Mouse (Mus musculus) left cerebral cortex, adult 6 months (tissue): Measurements from ENCODE around the gene Olfr1504. TPM values are rescaled to one million over a fixed set of nuclear protein-coding genes. Genes with fewer than 3 reads are reported as not detected.

Source experiments
- long read RNA-seq, 2 experiments: library from polyadenylated mRNA; unstranded; transcript quantifications; one replicate each; pipeline ENCODE4 v2.0.0; 2019 to 2020
- polyA plus RNA-seq: library from polyadenylated mRNA; unstranded; fragments of <200 nt; fragmentation: Nextera tagmentation; gene quantifications from 2 replicates; pipeline ENCODE4 v1.2.3, GENCODE M21; 2021

Gene Olfr1504
- not detected in 2 replicates for polyA plus RNA-seq
- long read RNA-seq, experiment 1: 0 reads
- long read RNA-seq, experiment 2: 0 reads

DNA sequence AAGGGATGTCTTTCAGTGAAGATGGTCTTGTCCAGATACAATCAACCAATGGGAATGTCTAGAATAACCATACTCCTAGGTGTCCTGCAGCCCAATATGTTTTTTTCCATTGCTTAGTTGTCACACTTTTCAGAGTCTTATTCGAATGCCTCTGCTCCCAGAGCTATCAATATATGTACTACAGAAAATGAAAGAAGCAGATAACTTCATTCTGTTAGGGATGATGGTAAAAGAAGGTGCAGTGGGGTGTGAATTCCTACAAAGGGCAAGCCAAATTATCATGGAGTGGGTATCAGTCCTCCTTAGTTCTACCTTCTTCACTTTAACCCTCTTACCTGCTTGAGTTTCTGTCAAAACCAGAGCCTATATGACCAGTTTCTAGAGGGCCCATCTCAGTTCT, at the start of gene Olfr1504:
Gene Olfr1504, minus strand, starts transcription at position 101 of the 400 bp plus-strand sequence.

GRCm38 (mm10) chr19:13913230-13913629, 15.5 kb upstream of the Olfr1504 start, which contains the start of gene Olfr1505:
TSS of gene Olfr1505 (plus strand) at chr19:13913530.

DNA sequence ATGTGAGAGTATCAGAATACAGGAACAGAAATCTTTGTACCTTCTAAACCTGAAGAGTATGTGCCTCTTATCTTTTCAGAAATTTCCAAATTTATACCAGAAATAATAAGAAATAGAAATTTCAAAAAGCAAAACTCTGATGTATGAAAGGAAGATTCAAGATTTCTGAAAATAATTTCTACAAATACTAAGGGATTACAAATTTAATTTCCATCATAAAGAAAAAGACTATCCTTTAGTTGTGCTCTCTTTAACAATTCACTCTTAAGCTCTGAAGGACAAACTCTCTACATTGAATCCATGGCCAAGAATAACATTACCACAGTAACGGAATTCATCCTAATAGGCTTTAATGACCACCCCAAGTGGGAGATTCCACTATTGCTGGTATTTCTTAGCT, 36.2 kb downstream of the Olfr1504 start, which contains the start of gene Olfr1502:
Gene Olfr1502, plus strand, starts transcription at position 301 of the 400 bp plus-strand sequence.

GRCm38 (mm10) chr19:13850592-13850991, 47.1 kb downstream of the Olfr1504 start, which contains the start of gene Olfr1501:
TSS of gene Olfr1501 (minus strand) at chr19:13850692.

Other genes with a start within 250 kb of the Olfr1504 start
- gene Olfr1490, start 246.8 kb downstream of the Olfr1504 start, polyA plus RNA-seq: not detected in 2 replicates
- not detected in 2 replicates for gene Olfr1491, start 200.7 kb downstream of the Olfr1504 start, polyA plus RNA-seq
- gene Olfr1493-ps1, start 174.7 kb downstream of the Olfr1504 start, polyA plus RNA-seq: not detected in 2 replicates
- gene Olfr1494, start 158.2 kb downstream of the Olfr1504 start, polyA plus RNA-seq: not detected in 2 replicates
- not detected in 2 replicates for gene Olfr1495, start 133.3 kb downstream of the Olfr1504 start, polyA plus RNA-seq
- gene Olfr1496, start 120.0 kb downstream of the Olfr1504 start, polyA plus RNA-seq: not detected in 2 replicates
- not detected in 2 replicates for gene Olfr1497, start 99.7 kb downstream of the Olfr1504 start, polyA plus RNA-seq
- gene Olfr1499, start 78.5 kb downstream of the Olfr1504 start, polyA plus RNA-seq: not detected in 2 replicates
- not detected in 2 replicates for gene Olfr1500, start 67.4 kb downstream of the Olfr1504 start, polyA plus RNA-seq
- not detected in 2 replicates for gene Olfr1501, start 47.2 kb downstream of the Olfr1504 start, polyA plus RNA-seq
- not detected in 2 replicates for gene Olfr1502, start 36.1 kb downstream of the Olfr1504 start, polyA plus RNA-seq
- not detected in 2 replicates for gene Olfr1505, start 15.6 kb upstream of the Olfr1504 start, polyA plus RNA-seq